Comparison of ENCODE assay signal across 28 mouse cellular contexts in the genomic region with DNA sequence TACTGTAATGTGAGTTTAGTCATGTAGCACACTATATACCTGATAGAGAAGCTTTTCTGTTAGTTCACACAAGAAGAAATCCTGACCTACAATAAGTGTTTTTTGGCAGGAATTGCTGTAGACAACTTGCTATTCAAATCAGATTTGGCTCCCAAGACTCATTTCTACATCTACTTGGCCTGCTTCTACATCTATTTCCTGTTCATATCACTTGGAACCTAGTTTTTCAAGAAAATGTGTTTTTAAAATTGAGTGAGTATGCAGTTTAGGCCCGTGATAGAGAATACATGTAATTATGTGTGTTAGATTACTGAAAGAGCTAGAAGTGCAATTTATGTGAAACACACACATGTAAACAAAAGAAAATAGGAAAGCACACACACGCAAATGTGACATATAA.
DNase-seq lines count a peak whose midpoint lies in the region; ATAC-seq and TF ChIP-seq lines count a peak whose summit lies in the region.
"Had no signal": no experiment of that assay in that cellular context is flagged by ENCODE, and none has a peak within 500 bp of the region (broad histone marks: within the 10 kb centered on the region; RNA-seq: fewer than 3 reads in every experiment).

No protein-coding gene starts in this region.

- WGBS in lung, embryonic 14.5 days: 47% methylated on average over 2 of the region's 2 CpGs
- 50% methylated on average over 2 of the region's 2 CpGs for WGBS in lung, postnatal 0 days

- H3K27me3 ChIP-seq in lung, embryonic 14.5 days (ENCODE audit: insufficient read depth, low read length): no peaks in the 10 kb centered on the region
- H3K27me3 ChIP-seq in lung, postnatal 0 days (replicated peaks; ENCODE audit: insufficient read depth, low read length): no peaks in the 10 kb centered on the region
- H3K27me3 ChIP-seq: embryonic facial prominence, embryonic 12.5 days; embryonic facial prominence, embryonic 15.5 days; forebrain, embryonic 12.5 days; heart, embryonic 13.5 days had no signal

- no peaks in the 10 kb centered on the region for H3K36me3 ChIP-seq in lung, embryonic 14.5 days (ENCODE audit: insufficient read depth)
- H3K36me3 ChIP-seq in lung, postnatal 0 days (ENCODE audit: insufficient read depth, low read length): no peaks in the 10 kb centered on the region
- H3K36me3 ChIP-seq: embryonic facial prominence, embryonic 12.5 days; embryonic facial prominence, embryonic 15.5 days; forebrain, embryonic 12.5 days; heart, embryonic 10.5 days; heart, embryonic 13.5 days had no signal

- ATAC-seq in lung, embryonic 14.5 days (ENCODE audit: insufficient read depth): peak; percentile 81
- peak; percentile 57 for ATAC-seq in lung, postnatal 0 days
- ATAC-seq in activated CD4-positive, CD25-positive, alpha-beta regulatory T cell, adult 4 months: no peak
- ATAC-seq: CD4-positive, CD25-positive, alpha-beta regulatory T cell, adult 4 months; forebrain, embryonic 16.5 days; hindbrain, postnatal 0 days; inflammation-experienced regulatory T-cells, adult 6 months had no signal

- peak; percentile 80 for DNase-seq in lung, embryonic 14.5 days
- no peak for DNase-seq in lung, postnatal 4 days
- DNase-seq in lung, postnatal 0 days (ENCODE audit: low spot score): peak; percentile 83
- no peak for DNase-seq in lung, postnatal 14 days
- peak; percentile 12 for DNase-seq in brain, adult 2 months (ENCODE audit: low read depth, low spot score)
- DNase-seq in telencephalon, adult 2 months (ENCODE audit: low read depth, low spot score): peak; percentile 10
- DNase-seq: adrenal gland, postnatal 10 days; adrenal gland, postnatal 36 days; cerebellum, adult 11 months; cerebellum, adult 2 months; cerebellum, adult 9-11 months; cerebellum, postnatal 25 days; gastrocnemius, postnatal 10 days; gastrocnemius, postnatal 36 days; heart, adult 2 months; heart, postnatal 14 days; heart, postnatal 4 days had no signal

- peak; percentile 49 for TF ChIP-seq EP300 in lung, postnatal 0 days (IDR thresholded peaks at IDR 0.05)

- H3K4me2 ChIP-seq in lung, embryonic 14.5 days: no peak overlapping the region
- no peak overlapping the region for H3K4me2 ChIP-seq in lung, postnatal 0 days (replicated peaks; ENCODE audit: low read depth, low read length)
- H3K4me2 ChIP-seq: embryonic facial prominence, embryonic 12.5 days; embryonic facial prominence, embryonic 15.5 days; forebrain, embryonic 12.5 days; heart, embryonic 13.5 days; hindbrain, embryonic 14.5 days had no signal

- TF ChIP-seq CTCF in lung, embryonic 14.5 days (IDR thresholded peaks at IDR 0.05; ENCODE audit: low read depth): no peak
- TF ChIP-seq CTCF in lung, postnatal 0 days (IDR thresholded peaks at IDR 0.05): no peak

- no peak overlapping the region for H3K27ac ChIP-seq in lung, embryonic 14.5 days (ENCODE audit: low read depth)
- no peak overlapping the region for H3K27ac ChIP-seq in lung, postnatal 0 days (ENCODE audit: low read length)
- H3K27ac ChIP-seq: embryonic facial prominence, embryonic 12.5 days; embryonic facial prominence, embryonic 15.5 days; forebrain, embryonic 12.5 days; heart, adult 2 months; heart, embryonic 10.5 days; heart, embryonic 13.5 days; hindbrain, embryonic 14.5 days; hindbrain, postnatal 0 days had no signal

- peaks cover 5% of the 10 kb centered on the region; the same call in 1 of the 2 replicates for H3K4me1 ChIP-seq in lung, embryonic 14.5 days (ENCODE audit: insufficient read depth)
- no peaks in the 10 kb centered on the region for H3K4me1 ChIP-seq in lung, postnatal 0 days (ENCODE audit: insufficient read depth, low read depth, low read length)
- H3K4me1 ChIP-seq: embryonic facial prominence, embryonic 12.5 days; embryonic facial prominence, embryonic 15.5 days; forebrain, embryonic 12.5 days; heart, embryonic 10.5 days; heart, embryonic 13.5 days had no signal

- no peak overlapping the region for H3K4me3 ChIP-seq in lung, embryonic 14.5 days (ENCODE audit: low read depth, low read length)
- no peak overlapping the region for H3K4me3 ChIP-seq in lung, postnatal 0 days (ENCODE audit: low read depth, low read length)
- H3K4me3 ChIP-seq: embryonic facial prominence, embryonic 12.5 days; embryonic facial prominence, embryonic 15.5 days; forebrain, embryonic 12.5 days; heart, adult 2 months; heart, embryonic 10.5 days; heart, embryonic 13.5 days had no signal

- no peak overlapping the region for H3K9ac ChIP-seq in lung, embryonic 14.5 days
- H3K9ac ChIP-seq in lung, postnatal 0 days (replicated peaks; ENCODE audit: low read depth): no peak overlapping the region
- H3K9ac ChIP-seq: embryonic facial prominence, embryonic 12.5 days; embryonic facial prominence, embryonic 15.5 days; forebrain, embryonic 12.5 days; heart, embryonic 13.5 days; hindbrain, embryonic 14.5 days had no signal

- no peaks in the 10 kb centered on the region for H3K9me3 ChIP-seq in lung, embryonic 14.5 days (ENCODE audit: low read depth, low read length)
- H3K9me3 ChIP-seq in lung, postnatal 0 days (ENCODE audit: low read length): no peaks in the 10 kb centered on the region
- H3K9me3 ChIP-seq: embryonic facial prominence, embryonic 12.5 days; embryonic facial prominence, embryonic 15.5 days; forebrain, embryonic 12.5 days; heart, embryonic 10.5 days; heart, embryonic 13.5 days had no signal

Comparison
In these comparisons a context has a peak if more than half of its experiments do, and no peak if none do; other contexts are left out.
1. DNase-seq: peak in lung, embryonic 14.5 days (single experiment), lung, postnatal 0 days (single experiment), brain, adult 2 months (single experiment) and telencephalon, adult 2 months (single experiment); none in lung, postnatal 4 days (0 of 2) and lung, postnatal 14 days (single experiment).